In the genomic region with DNA sequence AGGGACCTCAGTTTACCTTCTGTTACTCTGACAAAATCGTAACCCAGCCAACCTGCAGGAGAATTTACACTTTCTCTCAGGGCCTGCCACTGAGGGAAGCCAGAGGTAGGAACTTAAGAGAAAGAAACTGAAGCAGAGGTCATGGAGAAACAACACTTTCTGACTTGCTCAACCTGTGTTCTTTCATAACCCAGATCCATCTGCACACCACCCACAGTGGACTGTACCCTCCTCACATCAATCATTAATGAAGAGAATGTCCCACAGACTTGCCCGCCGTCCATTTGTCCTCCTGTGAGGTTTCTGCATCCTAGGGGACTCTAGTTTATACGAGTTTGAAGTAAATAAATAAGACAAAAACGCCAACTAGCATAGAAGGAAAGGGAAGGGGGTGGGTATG, we compare ENCODE assay signal across 14 mouse cellular contexts. TPM values are rescaled to one million over a fixed set of nuclear protein-coding genes. Genes with fewer than 3 reads are reported as not detected.
"Had no signal": no experiment of that assay in that cellular context is flagged by ENCODE, and none has a peak within 500 bp of the region (broad histone marks: within the 10 kb centered on the region; RNA-seq: fewer than 3 reads in every experiment).

No protein-coding gene starts in this region.

- ATAC-seq: hindbrain, postnatal 0 days had no signal

- H3K4me3 ChIP-seq: layer of hippocampus, adult 2 months; limb, embryonic 10.5 days; midbrain, embryonic 10.5 days; myocyte; neural tube, embryonic 15.5 days had no signal

- H3K4me2 ChIP-seq: lung, embryonic 14.5 days; neural tube, embryonic 15.5 days had no signal

- H3K9ac ChIP-seq: lung, embryonic 14.5 days; neural tube, embryonic 15.5 days had no signal

- H3K27ac ChIP-seq: hindbrain, postnatal 0 days; layer of hippocampus, adult 2 months; limb, embryonic 10.5 days; midbrain, embryonic 10.5 days; neural tube, embryonic 15.5 days; stomach, postnatal 0 days had no signal

- DNase-seq: lung, embryonic 14.5 days; lung, postnatal 10 days; lung, postnatal 4 days; midbrain, embryonic 14.5 days; right cerebral cortex, adult 18-20 months; thymus, postnatal 4 days had no signal

- H3K9me3 ChIP-seq: limb, embryonic 10.5 days; midbrain, embryonic 10.5 days; neural tube, embryonic 15.5 days had no signal

- H3K27me3 ChIP-seq: neural tube, embryonic 15.5 days had no signal

- H3K4me1 ChIP-seq: midbrain, embryonic 10.5 days; neural tube, embryonic 15.5 days had no signal

- H3K36me3 ChIP-seq: limb, embryonic 10.5 days; midbrain, embryonic 10.5 days; neural tube, embryonic 15.5 days had no signal

RNA-seq across cellular contexts. Expression of a gene that starts 24.4 kb away (rescaled TPM):
- total RNA-seq: megakaryocyte, adult 5-6 weeks had no signal
